Mouse (Mus musculus): ENCODE results near the gene Pitx2.

DNA sequence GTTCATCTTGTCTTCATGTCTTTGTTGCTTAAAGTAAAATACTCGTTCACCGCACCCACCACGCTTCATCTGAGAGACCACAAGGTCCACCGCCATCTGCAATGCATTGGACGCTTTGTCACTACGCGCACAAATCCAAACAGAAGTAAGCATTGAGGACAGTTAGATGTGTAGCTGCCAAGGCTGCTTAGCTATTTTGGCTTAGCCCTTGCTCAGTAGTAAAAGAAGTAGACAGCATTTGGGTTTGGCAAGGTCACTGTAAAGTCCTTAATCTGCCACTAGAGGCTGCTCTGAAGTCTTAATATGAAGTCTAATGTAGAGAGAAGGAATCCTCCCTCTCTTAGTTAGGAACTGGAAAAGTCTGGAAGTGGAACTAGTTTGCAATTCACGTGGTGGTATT is 57.1 kb downstream of the Pitx2 start:
- TF ChIP-seq POLR2A (IDR thresholded peaks at IDR 0.05; ENCODE audit: control insufficient read depth, extremely low read depth, insufficient read depth, low read length, poor library complexity) (no peak), CTCF (IDR thresholded peaks at IDR 0.05; ENCODE audit: borderline replicate concordance, control insufficient read depth, extremely low read depth, insufficient read depth, low read length, poor library complexity) (no peak)
